Mouse (Mus musculus) limb, embryonic 14.5 days (tissue): Measurements from ENCODE around the gene Gatad2a. TPM values are rescaled to one million over a fixed set of nuclear protein-coding genes. Genes with fewer than 3 reads are reported as not detected.

ENCODE experiments used
- ATAC-seq: fragments of 200-750 bp; cut with Nextera tagmentation; 2 replicates; pipeline ENCODE4 v1.8.0; 2017; ENCODE audit warnings: low read depth, moderate number of reproducible peaks, moderate TSS enrichment; ENCODE audit not compliant: low FRiP score
- DNase-seq: peaks from one replicate; pipeline ENCODE4 v3.0.0-alpha.2; 2015; ENCODE audit warnings: low spot score
- H3K27ac ChIP-seq: fragments of 300-500 bp; sonication (generic); replicated peaks from 2 replicates; pipeline ENCODE4 v1.5.1; 2014; ENCODE audit warnings: low read depth, mild to moderate bottlenecking, low read length, moderate library complexity, mixed read lengths
- H3K27me3 ChIP-seq: fragments of 300-500 bp; sonication (generic); 2 replicates; pipeline ENCODE4 v1.6.1; 2014; ENCODE audit warnings: low read length, mixed read lengths; ENCODE audit not compliant: control insufficient read depth, insufficient read depth
- H3K36me3 ChIP-seq: fragments of 300-500 bp; sonication (generic); 2 replicates; pipeline ENCODE4 v1.6.1; 2014; ENCODE audit warnings: mild to moderate bottlenecking, low read length, moderate library complexity, mixed read lengths; ENCODE audit not compliant: control insufficient read depth, insufficient read depth
- H3K4me1 ChIP-seq: fragments of 300-500 bp; sonication (generic); 2 replicates; pipeline ENCODE4 v1.6.1; 2014; ENCODE audit warnings: antibody characterized with exemption, low read length, mixed read lengths; ENCODE audit not compliant: control insufficient read depth, insufficient read depth
- H3K4me2 ChIP-seq: fragments of 300-500 bp; sonication (generic); replicated peaks from 2 replicates; pipeline ENCODE4 v1.6.1; 2014; ENCODE audit warnings: low read depth, mild to moderate bottlenecking, low read length, moderate library complexity; ENCODE audit not compliant: severe bottlenecking
- H3K4me3 ChIP-seq: fragments of 300-500 bp; sonication (generic); replicated peaks from 2 replicates; pipeline ENCODE4 v1.5.1; 2014; ENCODE audit warnings: low read length
- H3K9ac ChIP-seq: fragments of 300-500 bp; sonication (generic); 2 replicates; pipeline ENCODE4 v1.6.1; 2014; ENCODE audit warnings: mild to moderate bottlenecking, low read depth, low read length, moderate library complexity; ENCODE audit not compliant: severe bottlenecking
- H3K9me3 ChIP-seq: fragments of 300-500 bp; sonication (generic); 2 replicates; pipeline ENCODE4 v1.6.1; 2016; ENCODE audit warnings: low read length; ENCODE audit not compliant: control insufficient read depth
- POLR2A ChIP-seq: fragments of 200-500 bp; IDR thresholded peaks from 2 replicates; pipeline ENCODE4 v1.8.0; 2012; ENCODE audit warnings: inconsistent platforms, mild to moderate bottlenecking, moderate library complexity, borderline replicate concordance; ENCODE audit not compliant: insufficient read depth, insufficient read length; ENCODE audit errors: extremely low read depth
- WGBS: fragments of 180-500 bp; shearing (Covaris S2); extraction: QIAGEN DNeasy Blood & Tissue Kit; methylation state at CpG from one replicate; pipeline ENCODE4 v1.1.7; 2014; 5-methylcytosine and 5-hydroxymethylcytosine counted together
- polyA plus RNA-seq, 2 experiments: library from polyadenylated mRNA; depleted of rRNA in 1 of 2; stranded (reverse) in 1 of 2; unstranded in 1 of 2; fragments of >200 nt; fragmentation: Nextera tagmentation in 1 of 2; extraction: Ambion mirVana in 1 of 2; gene quantifications; 2 replicates each; pipeline versions ENCODE4 v1.2.1 to v1.2.3; 2012 to 2014

Gene Gatad2a
- polyA plus RNA-seq, 2 experiments = 49.2 to 65.0 TPM

GRCm38 (mm10) chr8:69918506-69918905 is 77.7 kb downstream of the Gatad2a start:
- no peak overlapping the region for H3K4me3 ChIP-seq
- no peak overlapping the region for H3K9ac ChIP-seq
- ATAC-seq = no peak
- no peaks in the 10 kb centered on the region for H3K9me3 ChIP-seq
- H3K4me2 ChIP-seq = no peak overlapping the region
- DNase-seq = no peak
- H3K27me3 ChIP-seq = no peaks in the 10 kb centered on the region
- H3K36me3 ChIP-seq = peaks cover 45% of the 10 kb centered on the region
- no peak overlapping the region for H3K27ac ChIP-seq
- TF ChIP-seq POLR2A = no peak
- peaks cover 4% of the 10 kb centered on the region; the same call in 1 of the 2 replicates for H3K4me1 ChIP-seq

GRCm38 (mm10) chr8:69915748-69916147 is 80.4 kb downstream of the Gatad2a start:
- WGBS = 62% methylated on average over 5 of the region's 5 CpGs
- no peak overlapping the region for H3K9ac ChIP-seq
- H3K27me3 ChIP-seq = no peaks in the 10 kb centered on the region

GRCm38 (mm10) chr8:69914526-69914925 is 81.7 kb downstream of the Gatad2a start:
- H3K4me1 ChIP-seq = no peaks in the 10 kb centered on the region
- TF ChIP-seq POLR2A = no peak
- WGBS = 92% methylated on average over 4 of the region's 4 CpGs
- no peak overlapping the region for H3K4me3 ChIP-seq
- H3K27me3 ChIP-seq = no peaks in the 10 kb centered on the region
- no peak for DNase-seq
- H3K9ac ChIP-seq = no peak overlapping the region
- no peak overlapping the region for H3K4me2 ChIP-seq
- no peaks in the 10 kb centered on the region for H3K9me3 ChIP-seq
- no peak for ATAC-seq
- no peak overlapping the region for H3K27ac ChIP-seq
- H3K36me3 ChIP-seq = peaks cover 84% of the 10 kb centered on the region

More at GRCm38 (mm10) chr8:69915748-69916147, 80.4 kb downstream of the Gatad2a start:
- peaks cover 72% of the 10 kb centered on the region for H3K36me3 ChIP-seq
- H3K4me1 ChIP-seq = peaks cover 4% of the 10 kb centered on the region; the same call in 1 of the 2 replicates
- no peaks in the 10 kb centered on the region for H3K9me3 ChIP-seq
- TF ChIP-seq POLR2A = no peak
- no peak overlapping the region for H3K4me3 ChIP-seq
- no peak overlapping the region for H3K4me2 ChIP-seq
- ATAC-seq (no peak), DNase-seq (no peak)
- H3K27ac ChIP-seq = no peak overlapping the region

GRCm38 (mm10) chr8:69912478-69913074 is 83.6 kb downstream of the Gatad2a start:
- Histone ChIP-seq H3K27ac (no peak overlapping the region), H3K4me3 (no peak overlapping the region), H3K9ac (no peak overlapping the region), H3K27me3 (no peaks in the 10 kb centered on the region), H3K4me2 (no peak overlapping the region), H3K9me3 (no peaks in the 10 kb centered on the region), H3K36me3 (peaks cover 99% of the 10 kb centered on the region), H3K4me1 (no peaks in the 10 kb centered on the region)
- DNase-seq (no peak), ATAC-seq (no peak)
- WGBS = 89% methylated on average over 12 of the region's 12 CpGs
- no peak for TF ChIP-seq POLR2A

GRCm38 (mm10) chr8:69911917-69912316 is 84.3 kb downstream of the Gatad2a start:
- 91% methylated on average over 13 of the region's 13 CpGs for WGBS
- DNase-seq (no peak), ATAC-seq (no peak)
- H3K4me1 ChIP-seq = no peaks in the 10 kb centered on the region
- H3K27ac ChIP-seq = no peak overlapping the region
- no peaks in the 10 kb centered on the region for H3K27me3 ChIP-seq
- H3K36me3 ChIP-seq = peaks cover 99% of the 10 kb centered on the region
- H3K9me3 ChIP-seq = no peaks in the 10 kb centered on the region
- no peak overlapping the region for H3K4me3 ChIP-seq
- no peak overlapping the region for H3K4me2 ChIP-seq
- no peak overlapping the region for H3K9ac ChIP-seq
- TF ChIP-seq POLR2A = no peak

GRCm38 (mm10) chr8:69907106-69907505 is 89.1 kb downstream of the Gatad2a start:
- no peak for TF ChIP-seq POLR2A
- no peak for DNase-seq
- Histone ChIP-seq H3K36me3 (peaks cover 52% of the 10 kb centered on the region), H3K27me3 (no peaks in the 10 kb centered on the region), H3K9ac (no peak overlapping the region), H3K4me2 (no peak overlapping the region), H3K4me3 (no peak overlapping the region), H3K9me3 (no peaks in the 10 kb centered on the region), H3K4me1 (0 out of 2 replicates have a peak, but pooled peaks cover 5% of the 10 kb centered on the region), H3K27ac (no peak overlapping the region)
- no peak for ATAC-seq
- 87% methylated on average over 2 of the region's 2 CpGs for WGBS
